Mouse (Mus musculus) c-Kit-positive CD71-positive TER-119-negative erythroid progenitor cells, embryonic 14.5 days (primary cell): Measurements from ENCODE around the gene Ttn.
"Not testable (repeated sequence)": the region's sequence is repeated elsewhere in the genome, so short reads cannot be mapped to it uniquely, and the experiment has no call there.

Source experiments
- DNase-seq: peaks from one replicate; pipeline ENCODE4 v3.0.0-alpha.2; 2013; ENCODE audit warnings: low read depth

Ttn gene

GRCm38 (mm10) chr2:76982391-76983145 lies at the start of gene Ttn:
Gene Ttn (minus strand): TSS chr2:76982547.
- no peak for DNase-seq

DNA sequence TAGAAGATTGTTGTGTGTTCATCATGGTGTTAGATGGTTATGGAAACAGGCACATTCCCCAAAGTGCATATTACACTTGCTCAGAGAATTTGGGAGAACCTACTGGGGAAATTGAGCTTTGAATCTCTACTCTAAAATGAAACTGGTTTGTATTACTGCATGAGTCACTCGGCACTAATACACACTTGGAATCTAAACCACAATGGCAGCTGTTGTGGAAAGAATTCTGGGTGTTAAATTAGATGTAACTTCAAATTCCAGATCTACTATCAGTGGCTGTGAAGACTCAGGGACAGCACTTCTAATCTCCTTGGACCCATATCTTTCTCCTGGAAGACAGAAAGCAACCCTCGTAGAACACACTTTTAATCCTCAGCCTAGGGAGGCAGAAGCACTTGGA lies 38.3 kb upstream of the Ttn start:
- no peak for DNase-seq

DNA sequence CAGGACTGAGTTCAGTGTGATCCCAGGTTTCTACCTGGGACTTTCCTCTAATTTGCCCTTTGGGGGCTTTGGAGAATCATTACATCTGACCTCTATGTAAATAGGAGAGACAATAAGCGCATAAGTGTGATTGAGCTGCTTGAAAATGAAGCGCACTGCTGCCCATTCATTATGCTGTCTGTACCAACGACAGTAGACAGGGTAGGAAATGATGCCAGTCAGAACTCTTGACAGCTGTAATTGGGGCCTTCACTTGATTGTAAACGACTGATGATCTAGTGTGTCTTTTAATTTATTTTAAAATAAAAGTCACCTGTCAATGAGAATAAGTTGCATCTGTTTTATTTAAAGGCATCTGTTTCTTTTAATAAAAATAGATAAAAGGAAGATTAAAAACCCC lies 35.4 kb upstream of the Ttn start:
- DNase-seq = no peak

DNA sequence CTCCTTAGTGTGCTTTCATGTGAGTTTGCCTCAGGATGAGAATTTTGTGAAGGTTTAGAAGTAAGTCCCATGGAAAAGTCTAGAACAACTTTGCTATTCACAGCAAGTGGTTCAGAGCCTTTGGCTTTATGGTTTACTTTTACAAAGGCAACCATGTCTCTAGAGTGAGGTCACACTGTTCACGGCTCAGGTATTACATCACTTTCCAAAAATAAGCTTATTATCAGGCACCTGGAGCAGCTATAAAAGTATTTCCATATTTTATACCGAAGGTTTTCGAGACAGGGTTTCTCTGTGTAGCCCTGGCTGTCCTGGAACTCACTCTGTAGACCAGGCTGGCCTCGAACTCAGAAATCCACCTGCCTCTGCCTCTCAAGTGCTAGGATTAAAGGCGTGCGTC lies 31.1 kb upstream of the Ttn start:
- DNase-seq = not testable (repeated sequence)

DNA sequence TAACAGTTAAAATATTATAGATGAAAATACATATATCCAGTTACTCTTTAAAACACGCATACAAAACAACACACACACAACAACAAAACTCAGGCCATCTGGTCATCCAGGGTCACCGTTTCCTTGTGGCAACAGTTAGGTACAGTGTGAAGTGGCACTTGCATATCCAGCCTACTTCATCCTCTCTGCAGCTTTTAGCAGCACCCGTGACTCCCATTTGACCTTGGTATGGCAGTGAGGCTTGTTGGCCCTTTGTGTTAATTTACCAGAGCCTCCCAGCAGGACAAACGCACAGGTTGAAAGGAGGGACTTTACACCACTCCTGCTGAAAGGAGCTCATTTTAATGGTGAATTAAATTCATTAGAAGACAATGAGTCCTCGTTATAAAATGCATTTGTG lies 29.6 kb upstream of the Ttn start:
- no peak for DNase-seq

GRCm38 (mm10) chr2:77007015-77007414 lies 24.7 kb upstream of the Ttn start:
- DNase-seq = no peak

- DNase-seq = no peak
These were observed 20.8 kb upstream of the Ttn start for GRCm38 (mm10) chr2:77003148-77003547.

DNA sequence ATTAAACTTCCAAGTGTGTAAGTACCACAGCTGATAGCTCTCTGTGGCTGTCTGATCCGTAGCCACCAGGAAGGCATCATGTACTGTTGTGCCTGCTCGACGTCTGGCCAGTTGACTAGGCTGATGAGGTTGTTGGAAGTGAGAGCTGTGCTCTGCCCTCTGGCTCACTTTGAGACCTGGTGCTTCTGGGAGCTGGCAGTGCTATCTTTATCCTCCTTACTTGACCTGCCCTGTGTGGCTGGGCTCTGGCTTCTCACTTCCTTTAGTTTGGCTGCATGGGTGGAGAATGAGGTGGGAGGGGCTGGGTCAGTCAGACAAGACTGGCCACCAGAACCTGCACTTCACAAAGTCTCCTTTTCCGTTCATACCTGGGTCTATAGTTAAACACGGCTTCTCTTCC lies 16.0 kb upstream of the Ttn start:
- no peak for DNase-seq

DNA sequence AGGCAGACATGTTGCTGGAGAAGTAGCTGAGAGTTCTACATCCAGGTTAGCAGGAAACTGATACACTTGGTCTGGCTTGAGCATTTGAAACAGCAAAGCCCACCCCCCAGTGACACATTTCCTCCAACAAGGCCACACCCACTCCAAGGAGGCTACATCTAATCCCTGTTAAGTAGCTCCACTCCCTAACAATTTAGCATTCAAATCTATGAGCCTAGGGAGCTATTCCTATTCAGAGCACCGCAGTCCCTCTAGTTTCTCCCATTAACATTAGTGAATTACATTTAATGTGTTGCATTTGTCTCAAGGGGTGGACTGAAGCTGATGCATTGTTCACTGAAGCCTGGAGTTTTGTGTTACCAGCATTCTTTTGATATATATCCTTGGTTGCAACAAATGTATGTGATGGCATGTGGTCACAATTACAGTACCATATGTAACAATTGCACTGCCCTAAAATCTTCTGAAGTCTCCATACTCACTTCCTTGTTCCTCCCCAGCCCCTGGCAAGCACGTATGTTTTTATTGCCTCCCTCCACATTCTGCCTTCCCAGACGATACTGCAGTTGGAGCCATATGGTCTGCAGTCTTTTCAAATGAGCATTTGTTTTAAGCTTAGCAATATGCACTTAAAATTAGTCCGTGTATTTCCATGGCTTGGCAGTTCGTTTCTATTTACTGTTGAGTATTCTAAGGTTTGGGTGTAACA lies 10.3 kb upstream of the Ttn start:
- DNase-seq = no peak

GRCm38 (mm10) chr2:76987317-76987716 lies 5.0 kb upstream of the Ttn start:
- DNase-seq = no peak

- DNase-seq = no peak
These were observed 2.0 kb upstream of the Ttn start for GRCm38 (mm10) chr2:76984384-76984783.

DNA sequence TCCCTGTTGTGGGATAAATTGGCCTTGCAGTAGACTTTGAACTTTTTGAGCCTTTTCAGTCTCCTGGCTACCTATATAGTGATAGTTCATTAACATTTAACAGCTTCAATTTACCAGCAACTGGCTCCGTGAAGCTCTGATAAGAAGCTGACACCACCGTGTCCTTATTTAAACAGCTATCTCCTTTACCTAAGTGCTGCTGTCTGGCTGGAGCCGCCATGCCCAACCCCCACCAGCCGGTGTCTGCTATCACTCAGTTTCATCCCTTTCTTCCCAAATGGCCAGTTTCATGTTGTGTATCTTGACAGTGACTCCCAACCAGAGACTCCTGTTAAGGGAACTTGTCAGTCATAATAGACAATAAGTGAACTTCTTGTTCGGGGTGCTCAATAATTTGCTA lies 1.3 kb upstream of the Ttn start:
- no peak for DNase-seq

- no peak for DNase-seq
These were observed 630 bp downstream of the Ttn start for GRCm38 (mm10) chr2:76981717-76982116.

DNA sequence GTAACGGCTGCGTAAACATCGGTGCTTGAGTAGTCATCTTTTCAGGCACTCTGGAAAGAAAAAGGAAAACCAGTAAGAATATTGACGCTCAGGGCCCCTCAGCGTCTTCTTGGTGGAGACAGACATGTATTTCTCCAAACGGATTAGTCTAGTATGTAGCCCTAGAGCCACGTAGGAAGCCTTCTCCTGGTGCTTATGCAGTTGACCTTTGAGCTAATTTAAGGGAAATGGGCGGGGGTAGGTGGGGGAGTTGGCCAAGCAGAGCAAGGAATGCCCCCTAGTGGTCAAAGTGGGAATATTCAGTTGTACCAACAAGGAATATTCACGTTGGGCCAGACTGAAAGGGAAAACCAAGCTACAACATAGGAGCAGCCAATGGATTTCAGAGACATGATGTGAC lies 2.2 kb downstream of the Ttn start:
- peak; percentile 6 for DNase-seq

- no peak for DNase-seq
These were observed 4.7 kb downstream of the Ttn start for GRCm38 (mm10) chr2:76977650-76978049.

DNA sequence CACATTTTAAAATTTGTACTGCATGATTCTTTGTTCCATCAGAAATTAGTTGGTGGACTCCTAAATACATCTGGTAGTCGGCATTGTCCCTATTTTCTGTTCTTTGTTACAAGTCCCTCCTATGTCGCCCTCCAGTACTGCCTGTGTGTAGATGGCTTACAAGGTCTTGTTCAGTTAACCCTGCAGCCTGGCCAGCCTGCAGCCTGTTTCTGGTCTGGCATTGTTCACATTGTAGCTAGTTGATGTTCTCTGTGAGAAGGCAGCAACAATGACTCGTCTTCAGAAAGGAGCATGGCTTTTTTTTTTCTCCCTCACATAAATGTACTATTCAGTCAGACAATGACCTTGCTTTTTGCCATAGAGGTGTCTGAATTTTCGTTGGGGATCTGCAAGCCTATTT lies 10.3 kb downstream of the Ttn start:
- no peak for DNase-seq

GRCm38 (mm10) chr2:76971069-76971468 lies 11.3 kb downstream of the Ttn start:
- DNase-seq = no peak

- peak; percentile 4 for DNase-seq
These were observed 11.7 kb downstream of the Ttn start for GRCm38 (mm10) chr2:76970669-76971068.

- no peak for DNase-seq
These were observed 12.1 kb downstream of the Ttn start for GRCm38 (mm10) chr2:76970204-76970603.

- DNase-seq = no peak
These were observed 12.7 kb downstream of the Ttn start for GRCm38 (mm10) chr2:76969637-76970036.

GRCm38 (mm10) chr2:76968919-76969318 lies 13.4 kb downstream of the Ttn start:
- DNase-seq = peak; percentile 27

DNA sequence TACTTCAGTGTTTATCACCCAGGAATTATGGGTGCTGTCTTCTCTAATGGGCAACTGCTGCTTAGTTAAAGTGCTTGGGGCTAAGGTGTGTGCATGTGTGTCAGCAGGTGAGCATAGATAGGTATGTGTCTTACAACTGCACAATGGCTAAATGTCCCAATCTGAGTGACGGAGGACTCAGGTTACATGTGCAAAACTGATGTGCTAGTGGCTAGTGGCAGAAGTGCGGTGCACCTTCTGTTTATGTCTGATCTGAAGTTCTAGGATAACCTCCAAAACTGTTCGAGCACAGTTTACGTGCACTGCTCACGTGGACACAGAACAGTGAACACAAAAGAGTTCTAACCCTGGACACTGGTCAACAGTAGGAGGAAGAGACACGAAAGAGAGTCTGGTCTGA lies 15.8 kb downstream of the Ttn start:
- DNase-seq = no peak

DNA sequence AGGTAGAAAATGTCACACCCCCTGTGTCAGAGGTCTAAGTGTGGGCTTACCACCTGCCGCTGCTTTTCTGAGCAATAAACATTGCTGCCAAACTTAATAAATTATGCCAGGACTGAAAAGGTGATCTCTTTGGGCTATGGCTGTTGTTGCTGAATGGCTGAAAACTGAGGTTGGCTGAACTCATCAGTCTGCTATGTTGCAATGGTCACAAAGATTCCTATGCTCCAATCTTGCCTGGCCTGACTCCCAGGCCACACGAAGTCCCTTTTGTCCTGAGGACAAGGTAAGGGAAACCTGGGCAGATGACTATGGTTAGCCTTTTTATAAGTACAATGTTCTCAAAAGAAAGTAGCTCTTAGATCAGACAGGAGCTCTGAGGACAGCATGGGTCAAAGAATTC lies 16.3 kb downstream of the Ttn start:
- DNase-seq = no peak

DNA sequence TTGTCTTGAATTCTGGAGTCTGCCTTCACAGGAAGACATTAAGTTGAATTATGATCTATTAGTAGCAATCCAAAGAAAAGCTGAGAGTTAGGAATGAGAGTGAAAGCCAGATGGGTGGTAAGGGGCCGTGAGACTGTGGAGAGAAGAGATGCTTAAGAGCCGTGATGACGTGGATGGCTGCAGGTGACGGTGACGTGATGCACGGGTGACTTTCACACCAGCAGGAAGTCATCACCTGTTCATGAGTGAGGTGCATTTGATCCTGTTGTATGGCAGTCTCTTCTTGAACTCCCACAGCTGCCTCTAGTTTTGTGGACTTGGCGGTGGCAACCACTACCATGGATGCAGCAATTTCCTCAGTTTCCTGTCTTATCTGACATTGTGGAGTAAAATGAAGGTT lies 16.8 kb downstream of the Ttn start:
- DNase-seq = no peak
